Mouse (Mus musculus) liver, adult 2 months (tissue): ENCODE measurements around the gene Rpl34. TPM values are rescaled to one million over a fixed set of nuclear protein-coding genes. Genes with fewer than 3 reads are reported as not detected.

Experiments used
- DNase-seq: peaks from one replicate; pipeline ENCODE4 v3.0.0-alpha.2; 2011; ENCODE audit warnings: low read depth, low spot score; ENCODE audit errors: extremely low read depth
- H3K27ac ChIP-seq: fragments of 200-500 bp; replicated peaks from 2 replicates; pipeline ENCODE4 v1.5.1; 2012; ENCODE audit warnings: low read depth, mild to moderate bottlenecking, control low read depth, inconsistent platforms, low read length; ENCODE audit not compliant: insufficient read depth
- H3K27me3 ChIP-seq: fragments of 200-500 bp; 2 replicates; pipeline ENCODE4 v1.6.1; 2012; ENCODE audit warnings: mild to moderate bottlenecking, moderate library complexity, low read length, inconsistent platforms; ENCODE audit not compliant: control insufficient read depth, insufficient read depth
- H3K36me3 ChIP-seq: fragments of 200-500 bp; 2 replicates; pipeline ENCODE4 v1.6.1; 2012; ENCODE audit warnings: low read length, inconsistent platforms; ENCODE audit not compliant: control insufficient read depth, insufficient read depth
- H3K4me1 ChIP-seq: fragments of 200-500 bp; 2 replicates; pipeline ENCODE4 v1.6.1; 2011; ENCODE audit warnings: low read length; ENCODE audit not compliant: control insufficient read depth, insufficient read depth
- H3K4me3 ChIP-seq: fragments of 200-500 bp; 2 replicates; pipeline ENCODE4 v1.5.1; 2011; ENCODE audit warnings: low read depth, mild to moderate bottlenecking, control low read depth, low read length, moderate library complexity; ENCODE audit not compliant: insufficient read depth
- H3K79me2 ChIP-seq: fragments of 200-500 bp; 2 replicates; pipeline ENCODE4 v1.6.1; 2012; ENCODE audit warnings: inconsistent platforms, mild to moderate bottlenecking, low read length, moderate library complexity; ENCODE audit not compliant: control insufficient read depth, insufficient read depth
- H3K9ac ChIP-seq: fragments of 200-500 bp; 2 replicates; pipeline ENCODE4 v1.6.1; 2012; ENCODE audit warnings: low read depth, mild to moderate bottlenecking, control low read depth, inconsistent platforms, low read length
- CTCF ChIP-seq: fragments of 200-500 bp; IDR thresholded peaks from 2 replicates; pipeline ENCODE4 v1.5.1; 2011; ENCODE audit warnings: low read depth, low read length, control low read depth
- POLR2A ChIP-seq: fragments of 200-500 bp; IDR thresholded peaks from 2 replicates; pipeline ENCODE4 v1.6.1; 2011; ENCODE audit warnings: low read length, control low read depth; ENCODE audit not compliant: insufficient read depth; ENCODE audit errors: extremely low read depth
- WGBS: fragments of 180-500 bp; shearing (Covaris S2); methylation state at CpG from one replicate; pipeline ENCODE4 v1.1.7; 2018; 5-methylcytosine and 5-hydroxymethylcytosine counted together
- polyA plus RNA-seq: library from polyadenylated mRNA; depleted of rRNA; stranded (reverse); fragments of >200 nt; gene quantifications from 2 replicates; pipeline ENCODE4 v1.2.3, GENCODE M21; 2012
- total RNA-seq: library from RNA; depleted of rRNA; stranded (reverse); fragments of >200 nt; gene quantifications from 2 replicates; pipeline ENCODE4 v1.2.3, GENCODE M21; 2014

Gene Rpl34
- total and polyA plus RNA-seq, 2 experiments: 420 to 688 TPM

- H3K9ac ChIP-seq: no peak overlapping the region
- H3K27me3 ChIP-seq: no peaks in the 10 kb centered on the region
- H3K79me2 ChIP-seq: no peaks in the 10 kb centered on the region
- H3K27ac ChIP-seq: no peak overlapping the region
- no peaks in the 10 kb centered on the region for H3K4me1 ChIP-seq
- no peaks in the 10 kb centered on the region for H3K36me3 ChIP-seq
- no peak for DNase-seq
- H3K4me3 ChIP-seq: no peak overlapping the region
- no peak for TF ChIP-seq CTCF
- no peak for TF ChIP-seq POLR2A
- 92% methylated on average over 4 of the region's 4 CpGs for WGBS
Measured at GRCm38 (mm10) chr3:130718871-130719270, 11.3 kb downstream of the Rpl34 start.

GRCm38 (mm10) chr3:130716555-130716954, 13.6 kb downstream of the Rpl34 start:
- Histone ChIP-seq H3K4me1 (no peaks in the 10 kb centered on the region), H3K27ac (no peak overlapping the region), H3K9ac (no peak overlapping the region), H3K27me3 (no peaks in the 10 kb centered on the region), H3K4me3 (no peak overlapping the region), H3K36me3 (no peaks in the 10 kb centered on the region), H3K79me2 (no peaks in the 10 kb centered on the region)
- 92% methylated on average over 7 of the region's 7 CpGs for WGBS
- no peak for TF ChIP-seq POLR2A
- no peak for TF ChIP-seq CTCF
- DNase-seq: no peak

DNA sequence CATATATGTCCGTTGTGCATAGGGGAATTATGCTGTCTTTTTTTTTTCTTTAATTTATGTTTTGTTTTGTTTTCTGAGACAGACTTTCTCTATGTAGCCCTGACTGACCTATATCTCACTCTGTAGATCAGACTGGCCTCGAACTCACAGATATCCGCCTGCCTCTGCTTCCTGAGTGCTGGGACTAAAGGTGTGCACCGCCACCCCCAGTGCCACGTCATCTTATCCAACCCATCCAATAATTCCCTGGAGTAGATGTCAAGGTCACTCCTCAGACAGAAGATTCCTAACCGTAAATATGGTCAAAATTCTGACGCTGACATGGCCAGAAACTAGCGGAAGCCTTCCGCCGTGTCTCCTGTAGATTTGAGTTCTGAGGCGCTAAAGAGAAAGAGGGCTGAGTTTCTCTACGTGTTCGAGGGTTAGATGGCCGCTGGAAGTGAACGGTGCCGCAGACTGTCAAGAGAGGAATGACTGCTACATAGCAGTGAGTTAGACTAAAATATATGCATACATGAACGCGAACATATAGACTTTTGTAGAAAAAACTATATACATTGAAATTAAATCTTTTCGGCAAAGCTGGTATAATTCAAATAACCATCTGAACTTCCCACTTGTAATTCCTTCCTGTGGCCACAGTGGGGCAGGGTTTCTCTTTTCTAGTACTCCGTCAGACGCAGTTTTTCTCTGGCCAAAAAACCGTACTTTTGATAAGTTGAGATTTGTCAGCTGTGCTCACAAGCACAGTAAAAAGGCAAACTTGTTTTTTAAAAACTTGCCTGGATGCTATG, 15.2 kb downstream of the Rpl34 start:
- TF ChIP-seq CTCF (no peak), POLR2A (no peak)
- H3K4me1 ChIP-seq: no peaks in the 10 kb centered on the region
- H3K9ac ChIP-seq: peak overlapping the region; percentile 48
- DNase-seq: peak; percentile 67
- H3K27ac ChIP-seq: peak overlapping the region; percentile 37; the same call in 1 of the 2 replicates
- H3K79me2 ChIP-seq: no peaks in the 10 kb centered on the region
- no peaks in the 10 kb centered on the region for H3K27me3 ChIP-seq
- WGBS: 7% methylated on average over 22 of the region's 22 CpGs
- no peaks in the 10 kb centered on the region for H3K36me3 ChIP-seq
- peak overlapping the region; percentile 39 for H3K4me3 ChIP-seq

- H3K4me1 ChIP-seq: 0 out of 2 replicates have a peak, but pooled peaks cover 1% of the 10 kb centered on the region
- H3K9ac ChIP-seq: no peak overlapping the region
- H3K36me3 ChIP-seq: no peaks in the 10 kb centered on the region
- H3K79me2 ChIP-seq: peaks cover 2% of the 10 kb centered on the region; the same call in 1 of the 2 replicates
- DNase-seq: no peak
- H3K4me3 ChIP-seq: no peak overlapping the region
- WGBS: 23% methylated on average over 6 of the region's 6 CpGs
- H3K27ac ChIP-seq: no peak overlapping the region
- H3K27me3 ChIP-seq: no peaks in the 10 kb centered on the region
- no peak for TF ChIP-seq CTCF
Measured at GRCm38 (mm10) chr3:130712891-130713290, 17.3 kb downstream of the Rpl34 start.

DNA sequence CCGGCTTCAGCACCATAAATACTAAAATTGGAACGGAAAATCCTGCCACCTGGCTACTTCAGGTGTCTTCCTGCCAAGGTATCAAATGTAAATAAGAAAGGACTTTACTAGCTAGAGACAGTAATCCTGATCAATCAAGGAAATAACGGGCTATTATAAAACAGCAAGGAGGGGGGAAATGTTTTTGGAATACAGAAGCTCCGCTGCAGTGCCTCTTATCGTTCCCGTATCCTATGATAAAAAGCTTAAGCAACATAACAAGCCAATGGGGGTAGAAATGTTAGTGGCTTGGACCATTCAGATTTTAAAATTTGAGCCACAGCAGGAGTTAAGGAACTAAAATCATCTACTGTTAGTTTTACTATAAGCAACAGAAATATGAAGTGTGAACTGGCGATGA, 20.1 kb downstream of the Rpl34 start:
- Histone ChIP-seq H3K79me2 (peaks cover 9% of the 10 kb centered on the region; the same call in 1 of the 2 replicates), H3K4me3 (no peak overlapping the region), H3K27ac (no peak overlapping the region), H3K36me3 (peaks cover 3% of the 10 kb centered on the region; the same call in 1 of the 2 replicates), H3K27me3 (no peaks in the 10 kb centered on the region), H3K9ac (no peak overlapping the region), H3K4me1 (peaks cover 11% of the 10 kb centered on the region; the same call in 1 of the 2 replicates)
- no peak for DNase-seq
- TF ChIP-seq POLR2A (no peak), CTCF (no peak)
- 53% methylated on average over 7 of the region's 7 CpGs for WGBS
